Mouse (Mus musculus) left cerebral cortex, postnatal 10 days (tissue): Measurements from ENCODE around the gene Ankzf1. TPM values are rescaled to one million over a fixed set of nuclear protein-coding genes. Genes with fewer than 3 reads are reported as not detected.

Experiments used
- DNase-seq, 2 experiments: peaks; one replicate each; pipeline ENCODE4 v3.0.0; 2021 to 2022; ENCODE audit warnings: low spot score in 2 of 2, mixed read lengths in 1 of 2; ENCODE audit errors: extremely low spot score in 1 of 2
- intact Hi-C: fragments of 180-260 bp; cut with DNase I; formaldehyde crosslinking; loops from one replicate; pipeline ENCODE4 v1.15.1; 2025
- total RNA-seq, 2 experiments: library from RNA; stranded (reverse); gene quantifications; 2 replicates each; pipeline ENCODE4 v1.2.3; 2021

Gene Ankzf1
- total RNA-seq, result 10 to 100 TPM; 18.2 to 19.3 TPM

DNA sequence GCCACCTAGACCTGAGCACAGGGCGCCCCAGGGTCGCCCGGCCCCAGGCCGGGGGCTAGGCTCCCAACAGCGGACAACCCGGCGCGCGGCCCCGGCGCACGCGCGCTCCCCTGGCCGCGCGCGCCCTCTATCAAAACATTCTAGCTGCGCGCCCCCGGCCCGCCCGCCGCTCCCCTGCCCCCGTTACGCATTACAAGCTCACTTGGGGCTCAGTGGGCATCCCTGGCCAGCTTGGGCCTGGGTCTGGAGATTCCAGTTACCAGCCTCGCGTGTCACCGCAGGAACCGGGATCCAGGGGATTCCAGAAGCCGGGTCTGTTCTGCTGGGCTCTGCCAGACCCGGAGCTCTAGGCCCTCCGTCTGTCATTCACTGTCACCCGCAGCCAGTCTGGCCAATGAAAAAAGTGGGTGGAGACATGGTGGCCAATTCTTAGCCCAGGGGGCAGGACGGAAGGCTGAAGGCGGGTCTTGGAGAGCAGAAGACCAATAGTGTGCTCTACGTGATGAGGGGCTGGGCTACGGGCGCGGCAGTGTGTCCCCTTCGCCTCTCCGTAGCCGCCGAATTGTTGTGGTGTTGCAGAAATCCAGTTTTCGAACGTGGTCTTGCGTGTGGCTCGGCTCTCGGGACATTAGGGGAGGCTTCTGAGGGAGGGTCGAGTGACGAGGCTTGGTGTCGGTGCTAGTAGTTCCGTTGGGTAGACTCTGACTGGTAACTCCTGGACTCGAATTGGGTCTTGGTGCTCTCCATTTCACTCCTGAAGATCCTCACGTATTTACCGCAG, at the start of gene Ankzf1, which contains the start of gene Atg9a:
Gene Ankzf1 (plus strand): TSS at position 530 of the 781 bp plus-strand sequence.
Gene Atg9a (minus strand): TSS at position 575 of the 781 bp plus-strand sequence.
- intact Hi-C loops, result no loop called here
- DNase-seq, result peak; percentile 97

GRCm38 (mm10) chr1:75142301-75143261, 49.4 kb upstream of the Ankzf1 start, which contains the start of the genes Cnppd1 and Retreg2:
Gene Cnppd1 (minus strand): TSS chr1:75142711.
Gene Retreg2 (plus strand): TSS chr1:75142778.
- intact Hi-C loops, result no loop called here
- peak; percentile 93 to 98 for DNase-seq

DNA sequence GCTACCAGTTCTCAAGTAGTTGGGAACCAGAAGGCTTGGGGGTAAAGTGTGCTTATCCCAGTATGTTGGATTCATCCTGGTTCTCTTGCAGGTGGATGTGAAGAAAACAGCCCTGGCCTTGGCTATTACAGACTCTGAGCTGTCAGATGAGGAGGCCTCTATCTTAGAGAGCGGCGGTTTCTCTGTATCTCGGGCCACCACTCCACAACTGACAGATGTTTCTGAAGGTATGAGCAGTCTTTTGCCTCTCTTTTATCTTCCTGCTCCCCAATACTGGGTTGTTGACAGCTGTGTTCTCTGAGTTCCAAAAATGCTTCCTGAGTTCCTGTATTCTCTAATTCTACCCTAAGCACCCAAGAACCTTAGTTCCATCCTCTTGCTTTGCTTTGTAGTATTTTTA, 46.4 kb upstream of the Ankzf1 start:
- no peak for DNase-seq
- intact Hi-C loops, result no loop called here

DNA sequence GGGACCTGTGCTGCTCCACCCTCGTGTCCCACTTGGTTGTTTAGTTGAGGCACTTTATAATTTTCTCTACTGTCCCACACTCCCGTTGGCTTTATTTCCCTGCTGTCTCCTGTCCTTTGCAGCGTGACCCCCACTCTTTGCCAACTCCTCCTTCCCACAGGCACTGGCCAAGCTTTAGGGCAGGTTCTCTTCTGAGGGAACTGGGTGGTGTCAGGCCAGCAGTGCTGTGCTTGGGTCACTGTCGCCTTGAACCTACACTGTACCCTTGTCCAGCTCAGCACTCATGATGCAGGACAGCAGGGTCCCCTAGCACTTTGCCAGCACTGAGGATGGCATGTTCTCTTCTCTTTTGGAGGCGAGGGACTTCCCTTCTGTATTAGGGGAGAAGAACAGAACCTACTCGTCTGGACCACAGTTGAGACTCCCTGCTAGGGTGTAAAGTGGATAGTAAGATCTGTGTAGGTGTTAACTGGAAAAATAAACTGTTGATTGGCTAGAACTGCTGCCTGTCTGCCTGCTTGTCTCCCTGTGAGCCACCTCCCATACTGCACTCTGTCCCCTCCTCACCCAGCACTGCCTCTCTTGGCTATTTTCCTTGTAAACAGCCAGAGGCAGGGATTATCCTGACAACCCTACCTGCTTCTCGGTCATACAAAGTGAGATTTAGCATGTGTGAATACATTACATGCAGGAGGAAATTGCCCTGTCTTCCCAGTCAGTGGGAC, 44.4 kb upstream of the Ankzf1 start:
- intact Hi-C loops, result no loop called here
- DNase-seq, result no peak

DNA sequence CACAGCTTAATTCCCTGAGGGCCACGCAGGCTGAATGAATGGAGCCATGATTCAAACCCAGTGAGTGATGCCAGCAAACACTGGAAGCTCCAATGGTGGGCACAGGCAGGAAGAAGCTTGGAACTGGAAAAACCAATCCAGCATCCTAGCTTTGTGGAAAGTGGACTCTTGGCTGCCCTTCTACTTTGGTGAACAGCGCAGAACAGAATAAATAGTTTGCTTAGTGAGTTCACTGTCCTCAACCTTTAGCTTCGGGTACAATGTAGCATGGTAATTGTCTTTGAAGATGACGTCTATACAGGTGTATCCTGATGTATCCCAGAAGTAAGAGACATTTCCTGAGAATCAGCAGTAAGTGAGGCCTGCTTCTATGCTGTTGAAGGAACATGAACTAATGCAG, 43.2 kb upstream of the Ankzf1 start:
- intact Hi-C loops, result no loop called here
- no peak for DNase-seq

DNA sequence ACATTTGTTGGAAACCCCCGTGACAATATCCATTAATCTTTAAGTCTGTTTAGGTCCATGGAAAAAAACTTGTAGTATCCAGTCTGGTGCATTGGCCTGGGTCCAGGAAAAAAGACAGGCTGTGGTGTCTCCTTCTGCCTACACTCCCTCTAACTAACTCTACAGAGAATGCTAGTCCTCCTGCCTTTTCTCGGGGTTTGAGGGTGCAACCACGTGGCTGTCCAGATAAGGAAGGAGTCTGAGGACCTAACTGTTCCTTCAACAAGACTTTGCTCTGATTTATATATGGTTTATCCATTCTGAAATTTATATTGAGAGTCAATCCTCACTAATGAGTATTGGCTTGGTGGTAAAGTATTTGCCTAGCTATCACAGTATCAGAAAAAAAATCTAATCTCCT, 36.1 kb upstream of the Ankzf1 start:
- no peak for DNase-seq
- intact Hi-C loops, result no loop called here

DNA sequence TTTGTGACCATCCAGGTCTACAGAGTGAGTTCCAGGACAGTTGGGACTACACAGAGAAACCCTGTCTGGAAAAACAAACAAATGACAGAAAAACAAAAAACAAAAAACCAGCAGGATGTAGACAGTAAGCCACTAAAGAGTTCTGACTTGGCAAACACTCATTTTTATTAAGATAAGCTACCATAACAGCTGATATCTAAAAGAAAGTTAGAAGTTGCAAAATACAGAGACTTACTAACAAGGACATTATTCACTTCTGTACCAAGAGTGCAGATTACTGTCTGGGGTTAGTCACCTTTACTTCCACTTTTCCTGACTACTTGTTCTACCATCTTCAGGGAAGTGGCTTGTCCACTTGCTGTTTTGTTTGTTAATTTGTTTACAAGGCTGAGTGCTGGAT, 33.0 kb upstream of the Ankzf1 start:
- intact Hi-C loops, result no loop called here
- no peak for DNase-seq

DNA sequence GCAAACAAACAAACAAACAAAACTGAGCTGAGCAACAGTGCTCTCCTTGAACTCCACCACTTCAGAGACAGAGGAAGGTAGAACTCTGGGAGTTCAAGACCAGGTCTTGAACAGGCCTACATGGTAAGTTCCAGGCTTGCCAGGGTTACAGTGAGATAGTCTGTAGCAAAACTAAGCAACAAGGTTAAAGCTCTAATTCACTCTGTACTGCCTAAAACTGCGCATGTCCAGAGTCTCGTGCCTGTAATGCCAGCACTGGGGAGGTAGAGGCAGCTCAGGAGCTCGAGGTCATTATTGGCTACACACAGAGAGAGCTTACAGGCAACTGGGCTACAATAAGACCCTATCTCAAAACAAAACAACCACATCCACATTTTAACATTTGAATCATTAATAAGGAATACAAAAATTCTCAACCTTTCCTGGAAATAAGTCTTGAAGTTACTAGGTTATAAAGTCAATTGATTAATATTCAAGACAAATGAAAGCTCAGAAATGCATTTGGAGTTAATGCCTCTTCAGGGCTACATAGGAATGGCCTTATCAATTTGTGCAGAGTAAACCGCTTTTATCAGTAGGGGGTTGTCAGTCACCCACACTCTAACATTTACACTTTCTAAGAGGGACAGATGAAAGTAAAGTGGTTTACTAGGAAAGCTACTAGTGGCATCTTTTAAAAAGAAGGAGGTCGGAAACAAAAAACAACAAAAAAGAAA, 32.3 kb upstream of the Ankzf1 start:
- intact Hi-C loops, result no loop called here
- no peak for DNase-seq

DNA sequence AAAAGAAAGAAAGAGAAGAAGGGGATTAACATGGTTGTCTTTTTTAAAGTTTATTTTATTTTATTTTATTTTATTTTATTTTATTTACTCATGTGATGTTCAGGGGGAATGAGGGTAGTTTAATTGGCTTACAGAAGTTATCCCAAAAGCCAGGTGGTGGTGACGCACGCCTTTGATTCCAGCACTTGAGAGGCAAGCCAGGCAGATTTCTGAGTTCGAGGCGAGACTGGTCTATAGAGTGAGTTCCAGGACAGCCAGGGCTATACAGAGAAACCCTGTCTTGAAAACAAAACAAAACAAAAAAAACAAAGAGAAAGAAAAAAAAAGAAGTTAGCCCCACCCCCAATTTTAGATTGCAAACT, 31.7 kb upstream of the Ankzf1 start:
- no peak for DNase-seq
- intact Hi-C loops, result no loop called here

GRCm38 (mm10) chr1:75168093-75168471, 23.9 kb upstream of the Ankzf1 start:
- DNase-seq, result no peak
- intact Hi-C loops, result no loop called here

DNA sequence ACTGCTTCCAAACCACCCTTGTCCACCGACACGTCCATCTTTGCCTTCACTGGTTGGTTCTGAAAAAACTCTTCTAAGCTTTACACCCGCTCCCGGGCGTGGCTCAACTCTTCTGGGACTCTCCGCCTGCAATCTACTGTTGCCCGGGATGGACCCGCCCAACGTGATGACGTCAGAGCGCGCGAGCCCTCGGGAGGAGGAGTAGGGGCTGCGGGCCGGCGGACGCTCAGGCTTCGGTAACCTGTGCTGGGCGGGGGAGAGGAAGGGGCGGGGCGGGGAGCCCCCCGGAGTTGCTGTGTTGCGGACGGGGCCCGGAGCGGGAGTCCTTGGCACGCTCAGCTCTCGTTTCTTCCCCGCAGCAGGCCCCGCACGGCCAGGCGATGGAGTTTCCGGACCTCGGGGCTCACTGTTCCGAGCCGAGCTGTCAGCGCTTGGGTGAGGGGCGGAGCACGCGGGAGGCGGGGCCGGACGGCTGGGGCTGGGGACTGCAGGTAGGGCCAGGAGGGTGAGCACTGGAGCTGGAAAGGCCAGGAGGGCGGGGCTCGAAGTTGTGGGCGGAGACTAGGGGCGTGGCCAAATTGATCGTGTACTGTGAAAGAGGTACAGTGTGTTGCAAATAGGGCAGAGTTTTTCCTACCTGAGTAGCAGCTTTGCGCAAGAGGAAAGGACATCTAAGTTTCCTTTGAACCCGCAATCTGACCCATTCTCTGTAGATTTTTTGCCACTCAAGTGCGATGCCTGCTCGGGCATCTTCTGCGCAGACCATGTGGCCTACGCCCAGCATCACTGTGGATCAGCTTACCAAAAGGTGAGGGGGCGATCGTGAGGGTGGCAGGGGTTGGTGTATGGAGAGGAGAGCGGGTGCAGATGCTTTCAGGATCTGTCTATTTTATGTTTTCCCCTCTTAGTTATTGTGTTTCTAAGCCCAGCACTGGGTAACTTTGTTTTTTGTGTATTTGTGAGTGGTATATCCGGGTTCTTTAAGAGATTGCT, 23.2 kb upstream of the Ankzf1 start, which contains the start of gene Zfand2b:
Gene Zfand2b (plus strand): TSS at position 175 of the 993 bp plus-strand sequence.
- DNase-seq, result peak; percentile 93 to 98
- intact Hi-C loops, result no loop called here

DNA sequence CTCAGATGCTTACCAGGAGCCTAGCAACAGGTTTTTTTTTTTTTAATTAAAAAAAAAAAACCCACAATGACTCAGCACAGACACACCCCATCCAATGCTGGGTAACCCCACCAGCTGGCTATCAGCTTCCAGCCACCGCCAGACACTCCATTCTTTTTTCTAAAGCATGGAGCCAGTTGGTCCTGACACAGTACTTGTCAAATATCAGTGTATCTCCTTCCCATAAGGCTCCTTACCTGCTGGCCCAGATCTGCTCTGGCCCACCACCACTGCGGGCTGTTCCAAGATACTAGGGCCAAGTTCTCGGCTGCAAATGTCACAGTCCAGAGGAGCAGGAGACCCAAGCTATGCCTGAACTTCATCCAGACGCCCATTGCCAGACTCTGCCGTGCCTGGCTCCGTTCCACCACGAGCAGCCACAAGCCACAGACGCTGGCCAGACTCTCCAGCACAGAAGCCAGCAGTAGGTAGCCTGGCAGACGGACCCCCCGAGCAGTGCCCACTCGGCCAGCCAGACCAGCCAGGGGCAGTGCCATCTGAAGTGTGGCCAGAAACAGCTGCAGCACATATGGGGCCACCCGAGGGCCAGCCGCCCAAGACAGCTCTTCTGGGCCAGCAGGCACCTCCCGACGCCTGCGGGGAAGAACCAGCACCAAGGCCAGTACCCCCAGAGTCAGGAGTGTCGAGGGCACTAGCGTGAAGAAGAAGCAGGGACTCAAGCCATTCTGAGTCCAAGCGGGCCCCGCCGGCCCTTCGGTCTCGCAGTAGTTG, 12.4 kb upstream of the Ankzf1 start:
- peak; percentile 54 to 65 for DNase-seq
- intact Hi-C loops, result no loop called here

GRCm38 (mm10) chr1:75180105-75180590, 11.8 kb upstream of the Ankzf1 start, which contains the start of gene Abcb6:
Gene Abcb6 (minus strand): TSS chr1:75180392.
- DNase-seq, result peak; percentile 95
- intact Hi-C loops, result no loop called here

GRCm38 (mm10) chr1:75180741-75181140, 11.2 kb upstream of the Ankzf1 start:
- intact Hi-C loops, result no loop called here
- no peak for DNase-seq

- intact Hi-C loops, result no loop called here
Measured at GRCm38 (mm10) chr1:75181377-75181870, 10.5 kb upstream of the Ankzf1 start.

GRCm38 (mm10) chr1:75182160-75182559, 9.8 kb upstream of the Ankzf1 start:
- DNase-seq, result peak in 1 of 2 experiments; percentile 40
- intact Hi-C loops, result no loop called here

More at GRCm38 (mm10) chr1:75181377-75181870, 10.5 kb upstream of the Ankzf1 start:
- DNase-seq, result no peak
